Mouse (Mus musculus) hindbrain, embryonic 10.5 days (tissue): ENCODE results near the gene Nasp. TPM values are rescaled to one million over a fixed set of nuclear protein-coding genes. Genes with fewer than 3 reads are reported as not detected.
A peak's percentile ranks its signal among the peaks of the same experiment; 100 is the strongest.
"Not testable (repeated sequence)": the region's sequence is repeated elsewhere in the genome, so short reads cannot be mapped to it uniquely, and the experiment has no call there.

ENCODE experiments used
- DNase-seq: peaks from one replicate; pipeline ENCODE4 v3.0.0-alpha.2; 2017; ENCODE audit warnings: low spot score
- H3K27ac ChIP-seq: fragments of 300-500 bp; sonication (generic); 2 replicates; pipeline ENCODE4 v1.5.1; 2016; ENCODE audit warnings: mild to moderate bottlenecking, moderate library complexity
- H3K27me3 ChIP-seq: fragments of 300-500 bp; sonication (generic); 2 replicates; pipeline ENCODE4 v1.6.1; 2016; ENCODE audit warnings: mild to moderate bottlenecking; ENCODE audit not compliant: poor library complexity, insufficient read depth, severe bottlenecking
- H3K36me3 ChIP-seq: fragments of 300-500 bp; sonication (generic); 2 replicates; pipeline ENCODE4 v1.6.1; 2016; ENCODE audit warnings: mild to moderate bottlenecking, moderate library complexity
- H3K4me1 ChIP-seq: fragments of 300-500 bp; sonication (generic); replicated peaks from 2 replicates; pipeline ENCODE4 v1.6.1; 2016; ENCODE audit warnings: mild to moderate bottlenecking
- H3K4me3 ChIP-seq: fragments of 300-500 bp; sonication (generic); 2 replicates; pipeline ENCODE4 v1.5.1; 2016; ENCODE audit warnings: mild to moderate bottlenecking, moderate library complexity
- H3K9me3 ChIP-seq: fragments of 300-500 bp; sonication (generic); 2 replicates; pipeline ENCODE4 v1.6.1; 2016; ENCODE audit warnings: mild to moderate bottlenecking, moderate library complexity
- WGBS: fragments of 180-500 bp; shearing (Covaris S2); methylation state at CpG from one replicate; pipeline ENCODE4 v1.1.7; 2016; 5-methylcytosine and 5-hydroxymethylcytosine counted together
- polyA plus RNA-seq: library from polyadenylated mRNA; unstranded; fragments of >200 nt; fragmentation: Nextera tagmentation; extraction: Ambion mirVana; gene quantifications from 2 replicates; pipeline ENCODE4 v1.2.1, GENCODE M21; 2016

The Nasp gene
- polyA plus RNA-seq, result 178 and 293 TPM in 2 replicates

DNA sequence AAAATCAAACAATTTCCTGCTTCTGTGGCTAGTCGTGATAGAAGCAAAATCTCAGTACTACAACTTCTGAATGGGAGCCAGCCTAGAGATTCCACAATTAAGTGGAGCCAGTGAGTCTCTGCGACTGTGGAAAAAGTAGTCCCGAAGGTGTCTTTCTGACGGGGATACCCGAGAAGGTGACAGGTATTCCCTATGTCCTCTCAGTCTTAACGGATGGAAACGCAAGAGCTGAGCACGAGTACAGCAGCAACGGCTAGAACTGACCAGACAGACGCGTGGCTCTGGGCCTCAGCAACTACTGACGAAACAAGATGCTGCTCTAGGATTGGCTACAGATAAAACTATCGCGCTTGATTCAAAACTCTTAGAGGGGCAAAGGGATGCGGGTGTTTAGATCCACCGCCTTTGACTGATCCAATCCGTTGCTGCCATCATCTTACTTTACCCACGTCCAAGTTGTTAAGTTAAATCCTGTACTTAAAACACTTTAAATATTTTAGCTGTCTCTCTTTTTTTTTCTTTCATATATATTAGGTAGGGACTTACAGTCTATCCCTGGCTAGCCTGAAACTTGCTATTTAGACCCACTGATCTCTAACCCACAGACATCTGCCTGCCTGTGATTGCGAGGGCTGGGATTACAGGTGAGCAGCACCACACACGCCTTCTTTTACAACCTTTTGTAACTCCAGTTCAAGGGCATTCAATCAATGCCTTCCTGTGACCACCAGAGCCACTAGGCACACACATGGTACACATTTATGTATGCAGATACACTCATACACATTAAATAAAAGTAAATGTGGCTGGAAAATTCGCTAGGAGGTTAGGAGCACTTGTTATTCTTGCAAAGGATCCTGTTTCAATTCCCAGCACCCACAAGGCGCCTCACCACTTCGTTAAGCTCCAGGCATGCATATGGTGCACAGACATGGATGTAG lies at the start of gene Nasp:
Gene Nasp (minus strand): TSS at position 220 of the 941 bp plus-strand sequence.
- Histone ChIP-seq H3K36me3 (peaks cover 39% of the 10 kb centered on the region), H3K4me1 (peaks cover 21% of the 10 kb centered on the region), H3K27me3 (no peaks in the 10 kb centered on the region), H3K4me3 (peak within 1 kb of the TSS; percentile 94), H3K9me3 (no peaks in the 10 kb centered on the region), H3K27ac (peak within 1 kb of the TSS; percentile 97)
- WGBS, result 9% methylated on average over 23 of the region's 23 CpGs
- DNase-seq, result peak; percentile 85

DNA sequence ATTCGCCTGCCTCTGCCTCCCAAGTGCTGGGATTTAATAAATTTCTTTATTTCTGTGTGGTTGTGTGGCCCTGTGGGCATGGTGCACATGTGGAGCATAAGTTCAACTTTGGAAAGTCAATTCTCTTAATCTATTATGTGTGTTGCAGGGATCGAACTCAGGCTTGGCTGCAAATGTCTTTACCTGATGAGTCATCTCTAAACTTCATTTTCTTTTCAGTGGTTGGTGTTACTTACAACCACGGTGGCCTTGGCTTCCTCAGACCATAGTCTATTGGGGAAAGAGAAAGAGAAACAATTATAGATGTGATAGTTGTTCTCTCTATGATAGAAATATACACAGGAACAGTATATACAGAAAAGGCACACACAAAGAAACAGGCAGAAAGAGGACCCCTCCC lies 48.3 kb upstream of the Nasp start:
- Histone ChIP-seq H3K36me3 (no peaks in the 10 kb centered on the region), H3K4me1 (no peaks in the 10 kb centered on the region), H3K27ac (no peak overlapping the region), H3K9me3 (no peaks in the 10 kb centered on the region), H3K27me3 (no peaks in the 10 kb centered on the region), H3K4me3 (no peak overlapping the region)
- 87% methylated on average over 3 of the region's 3 CpGs for WGBS
- DNase-seq, result no peak

DNA sequence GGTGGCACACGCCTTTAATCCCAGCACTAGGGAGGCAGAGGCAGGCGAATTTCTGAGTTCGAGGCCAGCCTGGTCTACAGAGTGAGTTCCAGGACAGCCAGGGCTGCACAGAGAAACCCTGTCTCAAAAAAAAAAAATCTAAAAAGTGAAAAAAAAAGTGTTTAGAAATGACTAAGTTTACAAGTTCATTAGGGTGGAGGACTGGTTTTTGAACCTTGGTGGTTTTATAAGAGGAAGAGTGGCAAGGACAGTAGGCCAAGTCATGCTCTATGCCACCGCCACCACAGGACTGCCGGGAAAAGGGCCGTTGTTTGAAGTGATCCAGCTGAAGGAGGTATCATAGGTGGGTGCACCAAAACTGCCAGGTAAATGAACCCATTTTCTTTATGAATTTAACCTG lies 47.0 kb upstream of the Nasp start:
- 92% methylated on average over 6 of the region's 6 CpGs for WGBS
- not testable (repeated sequence) for H3K36me3 ChIP-seq, DNase-seq, H3K27ac ChIP-seq, H3K9me3 ChIP-seq, H3K4me1 ChIP-seq, H3K4me3 ChIP-seq, H3K27me3 ChIP-seq

DNA sequence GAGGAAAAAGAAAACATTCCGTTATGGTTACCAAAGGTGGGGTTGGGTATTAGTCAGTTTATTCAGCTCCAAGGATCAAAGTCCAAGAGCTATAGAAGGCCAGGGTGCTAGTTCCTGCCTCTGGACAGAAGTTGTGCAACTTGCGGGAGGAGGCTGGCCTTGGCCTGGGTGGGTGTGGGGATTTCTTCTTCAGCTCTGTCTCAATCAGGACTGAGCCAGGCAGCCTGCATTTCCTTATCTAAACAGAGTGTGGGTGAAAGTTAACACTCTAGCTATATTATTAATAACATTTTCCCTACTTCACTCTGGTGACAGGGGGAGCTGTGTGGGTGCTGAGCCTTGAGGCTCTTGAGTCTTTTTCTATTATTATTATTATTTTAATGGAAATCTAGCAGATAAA lies 45.0 kb upstream of the Nasp start:
- H3K9me3 ChIP-seq, result no peaks in the 10 kb centered on the region
- WGBS, result 78% methylated on average over 2 of the region's 2 CpGs

DNA sequence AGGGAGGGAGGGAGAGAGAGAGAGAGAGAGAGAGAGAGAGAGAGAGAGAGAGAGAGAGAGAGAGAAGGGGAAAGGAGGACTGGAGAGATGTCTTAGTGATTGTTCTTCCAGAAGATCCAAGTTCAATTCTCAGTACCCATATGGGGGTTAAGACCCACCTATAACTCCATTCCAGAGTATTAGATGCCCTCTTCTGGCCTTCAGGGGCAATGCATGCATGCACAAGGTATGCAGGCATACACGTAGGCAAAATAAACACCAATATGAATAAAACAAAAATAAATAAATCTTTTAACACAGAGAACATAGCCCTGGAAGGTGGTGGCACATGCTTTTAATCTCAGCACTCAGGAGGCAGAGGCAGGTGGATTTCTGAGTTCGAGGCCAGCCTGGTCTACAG lies 41.5 kb upstream of the Nasp start:
- no peak for DNase-seq
- Histone ChIP-seq H3K4me1 (no peaks in the 10 kb centered on the region), H3K36me3 (no peaks in the 10 kb centered on the region), H3K9me3 (no peaks in the 10 kb centered on the region), H3K4me3 (no peak overlapping the region), H3K27ac (no peak overlapping the region), H3K27me3 (no peaks in the 10 kb centered on the region)
- WGBS, result 73% methylated on average over 2 of the region's 2 CpGs

More for the DNA sequence above, 45.0 kb upstream of the Nasp start:
- no peaks in the 10 kb centered on the region for H3K36me3 ChIP-seq
- no peaks in the 10 kb centered on the region for H3K4me1 ChIP-seq
- no peaks in the 10 kb centered on the region for H3K27me3 ChIP-seq
- DNase-seq, result no peak
- H3K27ac ChIP-seq, result no peak overlapping the region
- no peak overlapping the region for H3K4me3 ChIP-seq

DNA sequence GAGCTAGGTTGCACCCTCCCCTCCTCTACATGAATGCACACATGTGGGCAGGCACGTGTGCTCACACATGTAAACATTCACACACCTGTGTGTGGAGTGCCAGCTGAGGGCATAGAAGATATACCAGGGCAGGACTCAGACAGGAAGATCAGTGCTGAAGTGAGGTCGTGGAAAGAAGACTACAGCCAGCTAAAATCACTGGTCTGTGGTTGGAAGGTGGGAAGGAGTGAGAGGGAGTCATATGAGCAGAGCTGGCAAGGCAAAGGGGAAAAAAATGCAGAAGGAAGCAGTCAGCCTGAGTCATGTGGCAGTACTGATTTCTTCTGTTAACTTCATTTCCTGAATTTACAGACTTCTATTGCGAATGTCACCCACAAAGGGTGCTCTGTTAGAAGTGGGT lies 40.4 kb upstream of the Nasp start:
- Histone ChIP-seq H3K36me3 (no peaks in the 10 kb centered on the region), H3K27me3 (no peaks in the 10 kb centered on the region), H3K9me3 (no peaks in the 10 kb centered on the region), H3K4me1 (no peaks in the 10 kb centered on the region), H3K27ac (no peak overlapping the region), H3K4me3 (no peak overlapping the region)
- WGBS, result 64% methylated on average over 3 of the region's 3 CpGs
- no peak for DNase-seq

DNA sequence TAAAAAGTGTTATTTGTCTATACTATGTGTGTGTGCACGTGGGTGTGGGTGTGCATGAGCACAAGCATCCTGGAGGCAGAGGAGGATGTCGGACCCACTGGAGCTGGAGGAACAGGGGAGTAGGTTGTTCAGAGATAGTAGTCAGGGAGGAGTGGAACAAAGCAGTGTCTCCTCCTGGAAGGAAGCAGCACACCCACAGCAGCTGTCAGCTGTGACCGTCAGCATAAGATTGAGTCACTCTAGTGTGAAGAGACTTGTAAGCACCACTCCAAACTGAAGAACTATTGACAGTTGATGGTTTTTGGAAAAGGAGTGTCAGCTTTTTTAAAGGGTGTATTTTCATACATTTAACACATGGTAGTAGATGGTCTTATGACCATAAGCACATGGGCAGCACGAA lies 38.9 kb upstream of the Nasp start:
- Histone ChIP-seq H3K36me3 (no peaks in the 10 kb centered on the region), H3K4me3 (no peak overlapping the region), H3K27ac (no peak overlapping the region), H3K27me3 (no peaks in the 10 kb centered on the region), H3K9me3 (no peaks in the 10 kb centered on the region), H3K4me1 (no peaks in the 10 kb centered on the region)
- DNase-seq, result no peak
- 67% methylated on average over 4 of the region's 4 CpGs for WGBS

DNA sequence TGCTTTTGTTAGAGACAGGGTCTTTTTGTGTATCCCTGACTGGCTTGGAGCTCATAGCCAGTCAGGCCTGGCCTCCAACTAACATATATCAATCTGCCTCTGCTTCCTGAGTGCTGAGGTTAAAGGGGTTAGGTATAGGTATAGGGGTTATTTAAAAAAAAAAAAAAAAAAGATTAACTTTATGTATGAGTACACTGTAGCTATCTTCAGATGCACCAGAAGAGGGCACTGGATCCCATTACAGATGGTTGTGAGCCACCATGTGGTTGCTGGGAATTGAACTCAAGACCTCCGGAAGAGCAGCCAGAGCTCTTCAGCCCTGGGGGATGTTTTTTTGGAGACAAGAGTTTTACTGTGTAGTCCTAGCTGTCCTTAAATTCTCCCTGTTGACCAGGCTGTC lies 34.3 kb upstream of the Nasp start:
- Histone ChIP-seq H3K27me3 (no peaks in the 10 kb centered on the region), H3K9me3 (no peaks in the 10 kb centered on the region), H3K4me1 (no peaks in the 10 kb centered on the region), H3K4me3 (no peak overlapping the region), H3K27ac (no peak overlapping the region), H3K36me3 (no peaks in the 10 kb centered on the region)
- WGBS, result 95% methylated on average over 1 of the region's 1 CpGs
- no peak for DNase-seq

DNA sequence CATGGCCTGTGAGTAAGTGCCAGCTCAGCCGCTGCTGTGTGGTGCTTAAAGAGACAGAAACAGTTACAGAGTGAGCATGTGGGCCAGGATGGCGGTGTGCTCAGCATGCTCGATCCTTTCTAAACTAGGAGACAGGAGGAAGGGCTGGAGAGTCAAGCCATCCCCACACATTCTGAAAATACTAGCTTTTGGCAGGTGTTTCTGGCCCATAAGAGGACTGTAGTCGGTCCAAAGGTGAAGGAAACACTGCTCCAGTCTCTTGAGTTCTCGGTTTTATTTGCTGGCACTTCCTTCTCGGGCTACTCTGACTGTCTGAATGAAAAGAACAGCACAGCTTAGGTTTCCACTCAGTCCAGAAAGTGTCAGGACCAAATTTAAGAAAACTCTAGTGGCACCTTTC lies 33.1 kb upstream of the Nasp start:
- Histone ChIP-seq H3K4me3 (no peak overlapping the region), H3K27me3 (no peaks in the 10 kb centered on the region), H3K36me3 (no peaks in the 10 kb centered on the region), H3K4me1 (no peaks in the 10 kb centered on the region), H3K27ac (no peak overlapping the region), H3K9me3 (no peaks in the 10 kb centered on the region)
- no peak for DNase-seq
- WGBS, result 76% methylated on average over 6 of the region's 6 CpGs

DNA sequence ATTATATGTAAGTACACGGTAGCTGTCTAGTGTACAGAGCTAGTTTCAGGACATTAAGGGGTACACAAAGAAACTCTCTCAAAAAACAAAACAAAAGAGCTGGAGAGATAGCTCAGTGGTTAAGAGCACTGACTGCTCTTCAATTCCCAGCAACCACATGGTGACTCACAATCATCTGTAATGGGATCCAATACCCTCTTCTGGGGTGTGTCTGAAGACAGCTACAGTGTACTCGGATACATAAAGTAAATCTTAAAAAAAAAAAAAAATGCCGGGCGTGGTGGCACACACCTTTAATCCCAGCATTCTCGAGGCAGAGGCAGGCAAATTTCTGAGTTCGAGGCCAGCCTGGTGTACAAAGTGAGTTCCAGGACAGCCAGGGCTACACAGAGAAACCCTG lies 32.2 kb upstream of the Nasp start:
- H3K36me3 ChIP-seq, H3K27ac ChIP-seq, H3K4me1 ChIP-seq, H3K27me3 ChIP-seq, H3K9me3 ChIP-seq, DNase-seq, H3K4me3 ChIP-seq: not testable (repeated sequence)
- 87% methylated on average over 6 of the region's 6 CpGs for WGBS

DNA sequence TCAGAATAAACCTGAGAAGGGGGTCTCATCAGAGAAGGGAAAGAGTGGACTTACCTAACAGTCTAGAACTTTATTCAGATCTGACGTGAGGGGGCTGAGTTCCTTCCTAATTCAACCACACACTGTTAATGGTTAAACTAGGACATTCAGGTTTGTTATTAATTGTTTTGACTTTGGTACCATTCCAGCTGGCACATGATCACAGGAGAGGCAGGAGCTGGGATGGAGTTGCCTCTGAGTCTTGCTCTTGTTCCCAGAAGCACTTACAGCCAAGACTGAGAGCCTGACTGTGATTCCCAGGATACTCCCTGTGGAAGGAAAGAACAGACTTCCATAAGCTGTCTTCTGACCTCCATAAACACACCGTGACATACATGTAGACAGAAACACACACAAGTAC lies 31.7 kb upstream of the Nasp start:
- Histone ChIP-seq H3K4me1 (no peaks in the 10 kb centered on the region), H3K4me3 (no peak overlapping the region), H3K27me3 (no peaks in the 10 kb centered on the region), H3K9me3 (no peaks in the 10 kb centered on the region), H3K27ac (no peak overlapping the region), H3K36me3 (no peaks in the 10 kb centered on the region)
- WGBS, result 90% methylated on average over 2 of the region's 2 CpGs
- DNase-seq, result no peak

DNA sequence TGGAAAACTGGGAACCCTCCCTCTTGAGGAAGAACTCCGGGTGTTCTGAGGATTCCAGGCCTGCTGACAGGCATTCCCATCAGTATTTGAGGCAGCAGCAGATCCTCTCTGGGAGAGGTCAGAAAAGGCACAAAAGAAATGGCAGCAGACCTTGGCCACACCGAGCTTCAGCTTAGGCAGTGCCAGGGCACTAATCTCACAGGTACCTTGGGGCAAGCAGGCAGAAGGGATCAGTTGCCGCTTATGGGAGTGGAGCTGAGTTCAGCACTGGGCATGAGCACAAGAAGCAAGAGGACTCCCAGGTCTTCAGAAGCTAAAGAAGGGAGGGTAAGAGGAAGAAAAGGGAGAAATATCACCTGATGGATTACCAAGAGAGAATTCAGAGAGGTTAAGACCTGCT lies 30.2 kb upstream of the Nasp start:
- Histone ChIP-seq H3K27ac (no peak overlapping the region), H3K27me3 (no peaks in the 10 kb centered on the region), H3K36me3 (no peaks in the 10 kb centered on the region), H3K4me1 (no peaks in the 10 kb centered on the region), H3K9me3 (no peaks in the 10 kb centered on the region), H3K4me3 (no peak overlapping the region)
- WGBS, result 55% methylated on average over 3 of the region's 3 CpGs
- DNase-seq, result no peak

DNA sequence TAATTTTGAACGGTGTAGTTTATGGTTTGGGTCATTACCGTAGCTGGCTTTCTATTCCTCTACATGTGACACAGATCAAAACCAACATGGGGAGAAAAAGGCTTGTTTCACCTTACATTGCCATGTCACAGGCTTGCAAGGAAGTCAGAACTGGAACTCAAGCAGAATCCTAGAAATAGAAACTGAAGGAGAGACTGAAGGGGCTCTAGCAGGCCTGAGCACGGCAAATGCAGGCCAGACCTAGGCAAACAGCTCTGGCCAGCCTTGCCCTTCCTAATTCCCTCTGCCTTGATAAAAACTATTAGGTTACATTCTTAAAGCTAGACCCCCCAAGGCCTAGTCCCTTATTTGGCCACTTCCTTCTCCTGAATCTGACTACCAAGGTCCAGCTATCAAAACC lies 27.9 kb upstream of the Nasp start:
- DNase-seq, result no peak
- H3K4me1 ChIP-seq, result peaks cover 5% of the 10 kb centered on the region; the same call in 1 of the 2 replicates
- WGBS, result 79% methylated on average over 3 of the region's 3 CpGs

More for the DNA sequence above, 27.9 kb upstream of the Nasp start:
- H3K4me3 ChIP-seq, result no peak overlapping the region
- H3K27me3 ChIP-seq, result no peaks in the 10 kb centered on the region
- H3K27ac ChIP-seq, result no peak overlapping the region
- H3K9me3 ChIP-seq, result no peaks in the 10 kb centered on the region
- no peaks in the 10 kb centered on the region for H3K36me3 ChIP-seq
